Mouse (Mus musculus): ENCODE measurements around the gene Gtf3a. TPM values are rescaled to one million over a fixed set of nuclear protein-coding genes. Genes with fewer than 3 reads are reported as not detected.

Gtf3a gene
- 110 and 116 TPM in 2 replicates for polyA plus RNA-seq (2015; fragmentation: Nextera tagmentation; extraction: Ambion mirVana)

DNA sequence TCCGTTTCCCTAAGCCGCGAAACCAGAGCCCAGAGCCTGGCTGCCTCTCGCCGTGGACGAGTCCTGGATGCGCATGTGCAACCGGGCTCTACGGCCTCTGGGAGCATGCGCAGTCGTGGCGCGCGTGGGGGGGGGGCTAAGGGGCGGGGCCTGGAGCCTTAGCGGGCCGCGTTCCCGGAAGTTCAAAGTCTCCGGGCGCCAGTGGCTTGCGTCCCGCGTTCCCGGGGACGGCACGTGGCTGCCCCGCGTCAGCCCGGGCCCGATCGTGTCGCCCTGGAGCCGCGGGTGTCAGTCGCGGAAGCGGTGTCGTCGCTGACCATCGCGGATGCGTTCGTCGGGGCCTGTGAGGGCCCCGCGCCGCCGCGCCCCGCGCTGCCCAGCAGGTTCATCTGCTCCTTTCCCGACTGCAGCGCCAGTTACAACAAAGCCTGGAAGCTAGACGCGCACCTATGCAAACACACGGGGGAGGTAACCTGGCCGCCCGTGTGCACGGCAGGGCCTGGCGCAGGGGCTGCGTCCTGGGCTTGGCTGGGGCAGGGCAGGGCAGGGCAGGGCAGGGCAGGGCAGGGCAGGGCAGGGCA, at the start of gene Gtf3a:
TSS of gene Gtf3a (plus strand) at position 150 of the 581 bp plus-strand sequence.
- H3K36me3 ChIP-seq (replicated peaks) = peaks cover 24% of the 10 kb centered on the region
- peak within 1 kb of the TSS; percentile 81 for H3K27ac ChIP-seq
- H3K4me3 ChIP-seq = peak within 1 kb of the TSS; percentile 92
- peak within 1 kb of the TSS; percentile 82 for H3K9ac ChIP-seq
- H3K9me3 ChIP-seq = no peaks in the 10 kb centered on the region
- H3K4me2 ChIP-seq = peak within 1 kb of the TSS; percentile 97
- under 1% methylated on average over 62 of the region's 62 CpGs for WGBS
- peak; percentile 93 for ATAC-seq (replicated peaks)
- peaks cover 16% of the 10 kb centered on the region for H3K4me1 ChIP-seq
- 0 out of 2 replicates have a peak, but pooled peaks cover 6% of the 10 kb centered on the region for H3K27me3 ChIP-seq (replicated peaks)

- no peak overlapping the region for H3K9ac ChIP-seq
- no peak for ATAC-seq (replicated peaks)
- WGBS = 42% methylated on average over 7 of the region's 7 CpGs
- no peak overlapping the region for H3K4me3 ChIP-seq
- no peak overlapping the region for H3K27ac ChIP-seq
- H3K27me3 ChIP-seq (replicated peaks) = no peaks in the 10 kb centered on the region
- H3K36me3 ChIP-seq (replicated peaks) = no peaks in the 10 kb centered on the region
- H3K4me2 ChIP-seq = no peak overlapping the region
- no peaks in the 10 kb centered on the region for H3K9me3 ChIP-seq
- no peaks in the 10 kb centered on the region for H3K4me1 ChIP-seq
Measured at GRCm38 (mm10) chr5:146900331-146900730, 48.1 kb upstream of the Gtf3a start.

DNA sequence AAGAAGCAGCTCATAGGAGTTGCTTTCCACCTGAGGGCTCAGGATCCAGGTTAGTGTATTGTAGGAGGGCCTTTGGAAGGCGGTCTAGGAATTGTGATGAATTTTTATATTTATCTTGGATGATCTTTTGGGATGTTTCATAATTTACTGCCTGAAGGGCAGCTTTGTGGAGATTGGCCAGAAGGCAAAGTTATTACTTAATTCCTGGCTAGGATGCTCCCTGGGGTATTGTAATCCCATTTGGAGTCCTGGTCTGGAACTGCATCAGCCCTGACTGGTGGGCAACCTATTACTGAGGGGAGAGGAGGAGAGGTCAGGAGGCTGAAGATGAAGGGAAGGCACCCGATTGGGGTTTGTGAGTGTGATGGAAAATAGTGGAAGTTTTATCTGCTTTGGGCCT, 47.0 kb upstream of the Gtf3a start:
- Histone ChIP-seq H3K36me3 (replicated peaks) (no peaks in the 10 kb centered on the region), H3K27ac (no peak overlapping the region), H3K9me3 (no peaks in the 10 kb centered on the region), H3K4me2 (no peak overlapping the region), H3K4me3 (no peak overlapping the region), H3K4me1 (no peaks in the 10 kb centered on the region), H3K27me3 (replicated peaks) (no peaks in the 10 kb centered on the region), H3K9ac (no peak overlapping the region)
- WGBS = 67% methylated on average over 2 of the region's 2 CpGs
- no peak for ATAC-seq (replicated peaks)

DNA sequence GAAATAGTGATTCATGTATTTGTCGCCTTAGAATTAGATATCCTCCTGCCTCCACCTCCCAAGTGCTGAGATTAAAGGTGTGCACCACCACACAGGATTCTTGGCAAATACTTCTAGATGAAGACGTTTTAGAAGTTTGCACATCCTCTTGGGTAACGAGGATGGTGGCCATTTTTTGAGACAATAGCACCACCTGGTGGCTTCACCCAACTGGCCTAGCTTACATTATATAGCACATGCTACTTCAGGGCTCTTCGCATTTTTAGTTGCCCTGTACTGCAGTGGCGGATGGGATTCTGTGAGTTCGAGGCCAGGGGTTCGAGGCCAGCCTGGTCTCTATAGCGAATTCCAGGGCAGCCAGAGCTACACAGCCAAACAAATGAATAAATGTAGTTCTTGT, 44.1 kb upstream of the Gtf3a start:
- H3K36me3 ChIP-seq (replicated peaks) = no peaks in the 10 kb centered on the region
- 37% methylated on average over 8 of the region's 8 CpGs for WGBS
- no peaks in the 10 kb centered on the region for H3K4me1 ChIP-seq
- H3K27ac ChIP-seq = no peak overlapping the region
- H3K27me3 ChIP-seq (replicated peaks) = no peaks in the 10 kb centered on the region
- H3K4me3 ChIP-seq = no peak overlapping the region
- no peaks in the 10 kb centered on the region for H3K9me3 ChIP-seq
- peak; percentile 67 for ATAC-seq (replicated peaks)
- H3K9ac ChIP-seq = no peak overlapping the region
- H3K4me2 ChIP-seq = no peak overlapping the region

GRCm38 (mm10) chr5:146905486-146906172, 42.8 kb upstream of the Gtf3a start:
- Histone ChIP-seq H3K4me2 (peak overlapping the region; percentile 37), H3K4me3 (0 out of 2 replicates have a peak overlapping the region, but pooled peaks have one; percentile 8), H3K9ac (no peak overlapping the region), H3K4me1 (no peaks in the 10 kb centered on the region), H3K9me3 (no peaks in the 10 kb centered on the region), H3K27me3 (replicated peaks) (no peaks in the 10 kb centered on the region), H3K27ac (no peak overlapping the region), H3K36me3 (replicated peaks) (no peaks in the 10 kb centered on the region)
- WGBS = 25% methylated on average over 14 of the region's 14 CpGs
- ATAC-seq (replicated peaks) = peak; percentile 62; the same call in 1 of the 2 replicates

GRCm38 (mm10) chr5:146907533-146907932, 40.9 kb upstream of the Gtf3a start:
- H3K36me3 ChIP-seq (replicated peaks) = no peaks in the 10 kb centered on the region
- H3K4me1 ChIP-seq = no peaks in the 10 kb centered on the region
- no peaks in the 10 kb centered on the region for H3K9me3 ChIP-seq
- H3K9ac ChIP-seq = no peak overlapping the region
- H3K27me3 ChIP-seq (replicated peaks) = no peaks in the 10 kb centered on the region
- no peak for ATAC-seq (replicated peaks)
- no peak overlapping the region for H3K27ac ChIP-seq
- H3K4me2 ChIP-seq = no peak overlapping the region
- 46% methylated on average over 5 of the region's 5 CpGs for WGBS
- H3K4me3 ChIP-seq = no peak overlapping the region

DNA sequence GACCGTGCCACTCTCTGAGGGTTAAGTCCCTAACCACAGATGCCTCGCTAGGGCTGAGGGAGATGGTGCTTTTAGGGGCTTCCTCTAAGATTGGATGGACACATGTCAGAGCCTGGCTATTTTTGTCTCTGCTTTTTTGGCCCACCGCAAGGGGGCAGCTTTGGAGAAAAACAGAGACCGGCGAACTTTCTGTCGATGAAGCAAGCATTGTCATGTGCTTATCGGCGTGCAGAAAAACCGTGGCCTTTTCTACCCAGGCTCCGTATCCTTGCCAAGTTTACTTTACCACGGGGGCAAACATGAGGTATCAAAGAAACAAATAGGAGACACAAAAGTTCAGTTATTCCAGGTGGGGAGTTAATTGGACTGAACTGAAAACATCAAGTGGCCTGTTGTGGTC, 39.8 kb upstream of the Gtf3a start:
- Histone ChIP-seq H3K4me2 (no peak overlapping the region), H3K4me3 (no peak overlapping the region), H3K9me3 (no peaks in the 10 kb centered on the region), H3K27ac (no peak overlapping the region), H3K9ac (no peak overlapping the region), H3K27me3 (replicated peaks) (peaks cover 2% of the 10 kb centered on the region; the same call in 1 of the 2 replicates), H3K4me1 (no peaks in the 10 kb centered on the region), H3K36me3 (replicated peaks) (no peaks in the 10 kb centered on the region)
- 53% methylated on average over 11 of the region's 11 CpGs for WGBS
- ATAC-seq (replicated peaks) = no peak

- WGBS = 23% methylated on average over 9 of the region's 9 CpGs
- Histone ChIP-seq H3K36me3 (replicated peaks) (no peaks in the 10 kb centered on the region), H3K9ac (no peak overlapping the region), H3K4me1 (no peaks in the 10 kb centered on the region), H3K9me3 (no peaks in the 10 kb centered on the region), H3K27me3 (replicated peaks) (peaks cover 8% of the 10 kb centered on the region; the same call in 1 of the 2 replicates), H3K27ac (no peak overlapping the region), H3K4me3 (no peak overlapping the region), H3K4me2 (no peak overlapping the region)
- no peak for ATAC-seq (replicated peaks)
Measured at GRCm38 (mm10) chr5:146912206-146912605, 36.3 kb upstream of the Gtf3a start.

DNA sequence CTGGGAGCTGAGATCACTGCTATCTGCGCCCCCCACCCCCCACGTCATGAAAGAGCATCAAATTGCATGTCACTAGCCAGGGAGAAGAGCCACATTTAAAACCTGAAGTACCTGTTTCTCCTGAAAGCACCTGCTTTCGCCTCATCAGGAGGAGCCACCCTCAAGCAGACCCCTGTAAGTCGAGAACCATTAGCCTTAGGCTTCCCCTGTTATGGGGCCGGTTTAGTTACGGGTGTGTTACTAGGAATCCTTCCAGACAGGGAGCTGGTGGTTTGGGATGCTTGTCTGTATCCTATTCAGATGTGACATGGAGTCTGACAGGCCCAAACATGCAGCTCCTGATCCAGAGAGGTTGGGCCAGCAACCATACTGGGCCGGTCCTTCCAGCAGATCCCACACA, 35.1 kb upstream of the Gtf3a start:
- H3K9me3 ChIP-seq = no peaks in the 10 kb centered on the region
- no peak for ATAC-seq (replicated peaks)

DNA sequence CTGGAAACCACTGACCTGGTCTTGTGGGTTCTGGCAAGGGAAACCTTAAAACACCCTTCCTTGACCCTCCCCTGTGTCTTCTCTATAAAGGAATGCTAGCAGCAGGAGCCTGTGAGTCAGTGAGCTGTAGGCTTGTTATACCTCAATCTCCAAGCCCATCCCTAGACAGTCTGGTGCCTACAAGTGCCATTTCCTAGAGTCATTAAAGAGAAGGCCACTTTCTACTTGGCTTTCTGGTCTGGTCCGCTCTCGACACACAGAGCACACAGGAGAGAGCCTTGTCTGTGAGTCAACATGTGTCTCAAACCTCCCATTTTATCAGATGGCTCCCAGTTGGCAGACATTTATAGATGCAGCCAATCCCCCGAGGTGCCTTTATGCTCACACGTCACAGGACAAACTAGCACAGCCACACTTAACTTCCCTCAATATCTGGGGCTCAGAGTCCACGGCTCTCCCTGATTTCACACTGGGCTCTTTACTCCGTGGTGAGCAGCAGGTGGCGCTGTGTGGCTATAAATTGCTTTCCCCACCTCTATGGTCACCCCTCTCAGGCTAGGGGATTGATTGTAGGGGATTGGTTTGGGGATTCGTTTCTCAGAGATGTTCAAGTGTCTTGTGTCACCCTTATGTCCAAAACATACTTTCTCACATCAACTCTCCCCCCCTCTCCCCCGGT, 34.2 kb upstream of the Gtf3a start:
- Histone ChIP-seq H3K4me1 (no peaks in the 10 kb centered on the region), H3K4me2 (no peak overlapping the region), H3K36me3 (replicated peaks) (no peaks in the 10 kb centered on the region), H3K27me3 (replicated peaks) (peaks cover 8% of the 10 kb centered on the region; the same call in 1 of the 2 replicates), H3K4me3 (no peak overlapping the region), H3K9ac (no peak overlapping the region), H3K9me3 (no peaks in the 10 kb centered on the region), H3K27ac (no peak overlapping the region)
- ATAC-seq (replicated peaks) = peak; percentile 63; the same call in 1 of the 2 replicates
- 28% methylated on average over 9 of the region's 9 CpGs for WGBS

More for the DNA sequence above, 35.1 kb upstream of the Gtf3a start:
- no peaks in the 10 kb centered on the region for H3K36me3 ChIP-seq (replicated peaks)
- H3K4me2 ChIP-seq = no peak overlapping the region
- no peak overlapping the region for H3K4me3 ChIP-seq
- no peaks in the 10 kb centered on the region for H3K4me1 ChIP-seq
- H3K9ac ChIP-seq = no peak overlapping the region
- 87% methylated on average over 7 of the region's 7 CpGs for whole genome bisulfite sequencing
- peaks cover 8% of the 10 kb centered on the region; the same call in 1 of the 2 replicates for H3K27me3 ChIP-seq (replicated peaks)
- H3K27ac ChIP-seq = no peak overlapping the region

GRCm38 (mm10) chr5:146916273-146916672, 32.2 kb upstream of the Gtf3a start:
- peaks cover 14% of the 10 kb centered on the region for H3K4me1 ChIP-seq
- H3K9ac ChIP-seq = no peak overlapping the region
- H3K27me3 ChIP-seq (replicated peaks) = peaks cover 8% of the 10 kb centered on the region; the same call in 1 of the 2 replicates
- 68% methylated on average over 8 of the region's 8 CpGs for WGBS
- no peaks in the 10 kb centered on the region for H3K9me3 ChIP-seq
- H3K4me3 ChIP-seq = no peak overlapping the region
- no peak overlapping the region for H3K27ac ChIP-seq
- ATAC-seq (replicated peaks) = no peak
- no peaks in the 10 kb centered on the region for H3K36me3 ChIP-seq (replicated peaks)
- H3K4me2 ChIP-seq = no peak overlapping the region

- no peak overlapping the region for H3K4me3 ChIP-seq
- ATAC-seq (replicated peaks) = no peak
- H3K27ac ChIP-seq = no peak overlapping the region
- peaks cover 8% of the 10 kb centered on the region; the same call in 1 of the 2 replicates for H3K27me3 ChIP-seq (replicated peaks)
- 35% methylated on average over 6 of the region's 6 CpGs for WGBS
- H3K4me1 ChIP-seq = peaks cover 15% of the 10 kb centered on the region
- no peak overlapping the region for H3K9ac ChIP-seq
- no peak overlapping the region for H3K4me2 ChIP-seq
- H3K9me3 ChIP-seq = no peaks in the 10 kb centered on the region
- no peaks in the 10 kb centered on the region for H3K36me3 ChIP-seq (replicated peaks)
Measured at GRCm38 (mm10) chr5:146916806-146917205, 31.7 kb upstream of the Gtf3a start.

Measured in midbrain, embryonic 15.5 days (tissue).